Mouse (Mus musculus) liver, adult 2 months (tissue): ENCODE measurements around the gene Slc25a29. TPM values are rescaled to one million over a fixed set of nuclear protein-coding genes. Genes with fewer than 3 reads are reported as not detected.
A peak's percentile ranks its signal among the peaks of the same experiment; 100 is the strongest.

Experiments used
- DNase-seq: peaks from one replicate; pipeline ENCODE4 v3.0.0-alpha.2; 2011; ENCODE audit warnings: low read depth, low spot score; ENCODE audit errors: extremely low read depth
- H3K27ac ChIP-seq: fragments of 200-500 bp; replicated peaks from 2 replicates; pipeline ENCODE4 v1.5.1; 2012; ENCODE audit warnings: low read depth, mild to moderate bottlenecking, control low read depth, inconsistent platforms, low read length; ENCODE audit not compliant: insufficient read depth
- H3K27me3 ChIP-seq: fragments of 200-500 bp; 2 replicates; pipeline ENCODE4 v1.6.1; 2012; ENCODE audit warnings: mild to moderate bottlenecking, moderate library complexity, low read length, inconsistent platforms; ENCODE audit not compliant: control insufficient read depth, insufficient read depth
- H3K36me3 ChIP-seq: fragments of 200-500 bp; 2 replicates; pipeline ENCODE4 v1.6.1; 2012; ENCODE audit warnings: low read length, inconsistent platforms; ENCODE audit not compliant: control insufficient read depth, insufficient read depth
- H3K4me1 ChIP-seq: fragments of 200-500 bp; 2 replicates; pipeline ENCODE4 v1.6.1; 2011; ENCODE audit warnings: low read length; ENCODE audit not compliant: control insufficient read depth, insufficient read depth
- H3K4me3 ChIP-seq: fragments of 200-500 bp; 2 replicates; pipeline ENCODE4 v1.5.1; 2011; ENCODE audit warnings: low read depth, mild to moderate bottlenecking, control low read depth, low read length, moderate library complexity; ENCODE audit not compliant: insufficient read depth
- H3K79me2 ChIP-seq: fragments of 200-500 bp; 2 replicates; pipeline ENCODE4 v1.6.1; 2012; ENCODE audit warnings: inconsistent platforms, mild to moderate bottlenecking, low read length, moderate library complexity; ENCODE audit not compliant: control insufficient read depth, insufficient read depth
- H3K9ac ChIP-seq: fragments of 200-500 bp; 2 replicates; pipeline ENCODE4 v1.6.1; 2012; ENCODE audit warnings: low read depth, mild to moderate bottlenecking, control low read depth, inconsistent platforms, low read length
- CTCF ChIP-seq: fragments of 200-500 bp; IDR thresholded peaks from 2 replicates; pipeline ENCODE4 v1.5.1; 2011; ENCODE audit warnings: low read depth, low read length, control low read depth
- POLR2A ChIP-seq: fragments of 200-500 bp; IDR thresholded peaks from 2 replicates; pipeline ENCODE4 v1.6.1; 2011; ENCODE audit warnings: low read length, control low read depth; ENCODE audit not compliant: insufficient read depth; ENCODE audit errors: extremely low read depth
- WGBS: fragments of 180-500 bp; shearing (Covaris S2); methylation state at CpG from one replicate; pipeline ENCODE4 v1.1.7; 2018; 5-methylcytosine and 5-hydroxymethylcytosine counted together
- polyA plus RNA-seq: library from polyadenylated mRNA; depleted of rRNA; stranded (reverse); fragments of >200 nt; gene quantifications from 2 replicates; pipeline ENCODE4 v1.2.3, GENCODE M21; 2012
- total RNA-seq: library from RNA; depleted of rRNA; stranded (reverse); fragments of >200 nt; gene quantifications from 2 replicates; pipeline ENCODE4 v1.2.3, GENCODE M21; 2014

Slc25a29 gene
- total and polyA plus RNA-seq, 2 experiments = 1.9 to 5.4 TPM

DNA sequence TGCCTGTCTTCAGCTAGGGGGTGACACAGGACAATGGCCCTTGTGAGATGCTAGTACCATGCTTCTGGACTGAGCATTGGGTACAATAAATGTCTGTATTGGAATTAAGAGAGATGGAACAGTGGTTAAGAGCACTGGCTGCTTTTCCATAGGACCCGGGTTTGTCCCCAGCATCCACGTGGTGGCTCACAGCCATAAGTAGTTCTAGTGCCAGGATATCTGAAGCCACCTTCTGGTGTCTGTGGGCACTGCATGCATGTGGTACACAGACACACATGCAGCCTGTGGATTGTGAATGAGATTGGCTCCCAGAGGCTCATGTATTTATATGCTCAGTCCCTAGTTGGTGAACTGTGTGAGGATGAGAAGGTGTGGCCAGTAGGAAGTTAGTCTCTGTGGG is 33.9 kb upstream of the Slc25a29 start:
- DNase-seq = peak; percentile 15
- no peak overlapping the region for H3K4me3 ChIP-seq
- H3K9ac ChIP-seq = no peak overlapping the region
- TF ChIP-seq CTCF (peak; percentile 49), POLR2A (no peak)
- WGBS = 75% methylated on average over 2 of the region's 2 CpGs
- H3K27me3 ChIP-seq = no peaks in the 10 kb centered on the region
- H3K27ac ChIP-seq = no peak overlapping the region
- no peaks in the 10 kb centered on the region for H3K79me2 ChIP-seq
- peaks cover 17% of the 10 kb centered on the region for H3K36me3 ChIP-seq
- peaks cover 3% of the 10 kb centered on the region for H3K4me1 ChIP-seq

DNA sequence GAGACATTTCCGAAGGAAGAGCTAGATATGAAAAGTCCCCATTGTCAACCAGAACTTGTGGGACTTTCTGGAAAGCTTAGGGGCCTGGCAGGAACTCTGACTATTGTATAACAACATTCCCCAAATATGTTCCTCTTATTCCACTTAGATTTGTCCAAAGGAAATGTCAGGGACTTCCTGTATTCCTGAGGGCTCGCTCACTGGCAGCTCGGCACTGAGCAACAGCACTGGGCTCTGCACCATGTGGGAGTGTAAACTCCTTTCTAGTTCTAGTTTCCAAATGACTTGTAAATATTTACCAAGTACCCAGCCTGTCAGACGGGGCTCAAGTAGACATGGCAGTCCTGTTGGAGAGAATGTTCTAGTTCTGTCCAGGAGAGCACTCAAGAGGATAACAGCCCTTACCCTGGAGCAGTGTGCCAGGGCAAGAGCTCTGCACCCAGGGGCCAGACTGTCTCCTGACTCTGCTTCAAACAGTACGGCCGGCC is 29.4 kb upstream of the Slc25a29 start:
- peaks cover 16% of the 10 kb centered on the region for H3K36me3 ChIP-seq
- WGBS = 29% methylated on average over 6 of the region's 6 CpGs
- H3K4me3 ChIP-seq = no peak overlapping the region
- H3K27ac ChIP-seq = peak overlapping the region; percentile 84
- H3K27me3 ChIP-seq = no peaks in the 10 kb centered on the region
- DNase-seq = peak; percentile 60
- TF ChIP-seq CTCF (no peak), POLR2A (no peak)
- H3K9ac ChIP-seq = peak overlapping the region; percentile 51; the same call in 1 of the 2 replicates
- no peaks in the 10 kb centered on the region for H3K79me2 ChIP-seq
- H3K4me1 ChIP-seq = peaks cover 3% of the 10 kb centered on the region

DNA sequence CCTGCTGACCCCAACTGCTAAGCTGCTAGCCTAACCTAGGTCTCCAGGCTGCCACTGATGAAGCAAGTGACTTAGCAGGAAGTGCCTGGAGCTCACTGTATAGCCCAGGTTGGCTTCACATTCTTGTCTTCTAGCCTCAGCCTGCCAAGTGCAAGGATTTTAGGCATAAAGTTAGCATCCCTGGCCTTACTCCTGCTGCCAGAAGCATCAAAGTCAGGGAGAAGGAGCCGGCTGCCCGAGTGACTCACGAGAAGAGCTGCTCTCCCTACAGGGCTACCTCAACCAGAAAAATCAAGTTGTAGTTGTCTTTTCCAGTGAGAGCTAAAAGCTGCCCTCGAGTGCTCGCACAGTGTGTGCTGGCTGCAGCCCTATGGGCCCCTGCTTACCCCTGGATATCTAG is 22.8 kb upstream of the Slc25a29 start:
- no peak overlapping the region for H3K4me3 ChIP-seq
- peaks cover 21% of the 10 kb centered on the region; the same call in 1 of the 2 replicates for H3K36me3 ChIP-seq
- no peaks in the 10 kb centered on the region for H3K79me2 ChIP-seq
- no peak for TF ChIP-seq POLR2A
- no peak for TF ChIP-seq CTCF
- H3K27me3 ChIP-seq = no peaks in the 10 kb centered on the region
- no peak for DNase-seq
- no peak overlapping the region for H3K9ac ChIP-seq
- peak overlapping the region; percentile 19; the same call in 1 of the 2 replicates for H3K27ac ChIP-seq
- H3K4me1 ChIP-seq = peaks cover 9% of the 10 kb centered on the region; the same call in 1 of the 2 replicates
- WGBS = 57% methylated on average over 5 of the region's 5 CpGs

DNA sequence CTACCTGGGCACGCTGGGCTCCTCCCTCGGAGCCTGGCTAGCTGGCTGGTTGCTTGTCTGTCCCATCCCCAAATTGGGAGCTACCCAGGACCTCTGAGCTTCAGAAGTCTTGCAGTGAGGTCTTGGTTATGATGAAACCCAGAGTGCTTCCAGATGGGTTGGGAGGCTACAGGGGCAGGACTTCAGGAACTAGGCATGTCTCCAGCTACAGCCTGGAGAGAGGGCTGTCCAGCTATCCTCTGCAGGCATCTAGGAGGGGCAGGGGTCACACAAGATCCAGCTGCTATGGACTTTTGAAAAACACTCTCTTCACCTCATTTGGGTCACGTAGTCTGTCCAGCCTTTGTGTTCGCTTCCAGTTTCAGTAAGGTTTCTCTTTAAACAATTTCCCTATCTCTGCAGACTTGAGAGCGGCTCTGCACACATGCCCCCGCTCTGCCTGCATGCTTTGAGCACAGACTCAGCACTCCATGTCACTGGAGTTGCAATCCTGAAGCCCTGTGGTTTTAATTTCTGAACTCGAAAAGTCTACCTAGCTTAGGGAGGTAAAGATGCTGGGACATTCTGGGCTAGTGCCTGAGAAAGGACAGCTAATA is 22.0 kb upstream of the Slc25a29 start:
- H3K27me3 ChIP-seq = no peaks in the 10 kb centered on the region
- peaks cover 9% of the 10 kb centered on the region; the same call in 1 of the 2 replicates for H3K4me1 ChIP-seq
- H3K9ac ChIP-seq = no peak overlapping the region
- H3K36me3 ChIP-seq = peaks cover 21% of the 10 kb centered on the region; the same call in 1 of the 2 replicates
- H3K4me3 ChIP-seq = no peak overlapping the region
- peak; percentile 96 for DNase-seq
- TF ChIP-seq POLR2A (no peak), CTCF (no peak)
- no peaks in the 10 kb centered on the region for H3K79me2 ChIP-seq
- WGBS = 25% methylated on average over 7 of the region's 7 CpGs
- H3K27ac ChIP-seq = peak overlapping the region; percentile 77

DNA sequence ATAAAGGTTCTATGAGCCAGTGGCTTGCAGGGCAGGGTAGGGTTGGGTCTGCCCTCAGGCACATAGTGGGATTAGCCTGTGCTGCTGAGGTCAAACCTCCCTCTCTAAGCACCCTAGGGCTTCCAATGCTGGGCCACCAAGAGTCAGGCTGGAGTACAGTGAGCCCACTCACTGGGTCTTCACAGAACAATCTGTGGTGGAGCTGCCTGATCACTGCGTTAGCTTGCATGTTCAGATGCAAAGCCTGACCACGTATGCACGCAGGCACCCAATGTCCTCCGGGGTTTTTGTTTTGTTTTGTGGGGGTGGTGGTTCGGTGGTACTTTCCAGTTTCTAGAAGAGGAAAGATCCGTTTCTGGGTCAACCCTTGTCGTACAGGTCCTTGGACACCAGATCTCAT is 21.4 kb upstream of the Slc25a29 start:
- Histone ChIP-seq H3K79me2 (no peaks in the 10 kb centered on the region), H3K27ac (peak overlapping the region; percentile 77), H3K4me1 (peaks cover 9% of the 10 kb centered on the region; the same call in 1 of the 2 replicates), H3K36me3 (peaks cover 18% of the 10 kb centered on the region; the same call in 1 of the 2 replicates), H3K27me3 (no peaks in the 10 kb centered on the region), H3K4me3 (no peak overlapping the region), H3K9ac (0 out of 2 replicates have a peak overlapping the region, but pooled peaks have one; percentile 0)
- 31% methylated on average over 7 of the region's 7 CpGs for WGBS
- TF ChIP-seq POLR2A = no peak
- TF ChIP-seq CTCF = no peak
- DNase-seq = no peak

DNA sequence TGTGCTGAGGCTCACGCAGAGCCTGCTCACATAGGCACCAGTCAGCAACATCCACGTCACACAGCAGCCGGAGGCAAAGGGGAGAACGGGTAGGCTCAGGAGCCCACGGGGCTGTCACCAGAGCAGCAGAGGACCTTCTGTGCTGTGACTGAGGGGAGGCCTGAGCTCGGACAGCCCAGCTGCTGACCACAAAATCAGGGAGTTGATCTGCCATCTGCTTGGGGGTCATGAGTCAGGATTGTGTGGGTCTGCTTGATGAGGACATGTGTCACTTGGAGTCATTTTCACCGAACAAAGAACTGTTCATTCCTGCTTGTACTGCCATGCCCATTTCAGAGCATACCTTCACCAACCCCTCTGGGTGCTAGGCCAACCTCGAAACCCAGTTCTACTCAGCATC is 20.5 kb upstream of the Slc25a29 start:
- no peak for TF ChIP-seq CTCF
- no peak for TF ChIP-seq POLR2A
- 77% methylated on average over 8 of the region's 8 CpGs for WGBS
- DNase-seq = no peak
- Histone ChIP-seq H3K27me3 (no peaks in the 10 kb centered on the region), H3K79me2 (no peaks in the 10 kb centered on the region), H3K4me1 (peaks cover 9% of the 10 kb centered on the region; the same call in 1 of the 2 replicates), H3K9ac (peak overlapping the region; percentile 70), H3K36me3 (peaks cover 15% of the 10 kb centered on the region; the same call in 1 of the 2 replicates), H3K27ac (peak overlapping the region; percentile 77), H3K4me3 (no peak overlapping the region; the same call in 1 of the 2 replicates)
